9 mouse cellular contexts compared by ENCODE assay signal in genomic region chr10:8759228-8759627, GRCm38 (mm10).
DNase-seq lines count a peak whose midpoint lies in the region; ATAC-seq lines count a peak whose summit lies in the region.
"Had no signal": no experiment of that assay in that cellular context is flagged by ENCODE, and none has a peak within 500 bp of the region (broad histone marks: within the 10 kb centered on the region; RNA-seq: fewer than 3 reads in every experiment).

No protein-coding gene starts in this region.

- H3K36me3 ChIP-seq in heart, embryonic 12.5 days, result no peaks in the 10 kb centered on the region; the same call in 1 of the 2 replicates
- H3K36me3 ChIP-seq in midbrain, embryonic 10.5 days, result peaks cover 7% of the 10 kb centered on the region
- H3K36me3 ChIP-seq in midbrain, embryonic 14.5 days (ENCODE audit: control insufficient read depth, insufficient read depth, low read length), result no peaks in the 10 kb centered on the region
- 0 out of 2 replicates have a peak, but pooled peaks cover 3% of the 10 kb centered on the region for H3K36me3 ChIP-seq in hindbrain, embryonic 12.5 days
- H3K36me3 ChIP-seq in neural tube, embryonic 13.5 days, result no peaks in the 10 kb centered on the region
- H3K36me3 ChIP-seq in forebrain, embryonic 11.5 days (ENCODE audit: control insufficient read depth, insufficient read depth, low read length), result no peaks in the 10 kb centered on the region

- H3K4me3 ChIP-seq in heart, embryonic 12.5 days, result no peak overlapping the region
- no peak overlapping the region for H3K4me3 ChIP-seq in midbrain, embryonic 10.5 days
- no peak overlapping the region for H3K4me3 ChIP-seq in midbrain, embryonic 14.5 days (replicated peaks; ENCODE audit: low read depth, low read length)
- no peak overlapping the region for H3K4me3 ChIP-seq in hindbrain, embryonic 12.5 days
- peak overlapping the region; percentile 17; the same call in 1 of the 2 replicates for H3K4me3 ChIP-seq in neural tube, embryonic 13.5 days
- H3K4me3 ChIP-seq in forebrain, embryonic 11.5 days (ENCODE audit: low read depth, low read length), result no peak overlapping the region

- DNase-seq in heart, adult 18-20 months, result peak; percentile 57 to 61
- no peak for DNase-seq in midbrain, embryonic 10.5 days (ENCODE audit: low spot score)
- DNase-seq in midbrain, embryonic 14.5 days, result no peak
- no peak for DNase-seq in forebrain, embryonic 11.5 days (ENCODE audit: low spot score)
- DNase-seq: cerebellum, adult 2 months had no signal

- WGBS in heart, embryonic 12.5 days, result 68% methylated on average over 7 of the region's 7 CpGs
- WGBS in midbrain, embryonic 10.5 days, result 88% methylated on average over 7 of the region's 7 CpGs
- WGBS in midbrain, embryonic 14.5 days, result 92% methylated on average over 7 of the region's 7 CpGs
- WGBS in hindbrain, embryonic 12.5 days, result 84% methylated on average over 7 of the region's 7 CpGs
- 81% methylated on average over 7 of the region's 7 CpGs for WGBS in neural tube, embryonic 13.5 days
- 89% methylated on average over 7 of the region's 7 CpGs for WGBS in forebrain, embryonic 11.5 days

- H3K9me3 ChIP-seq in heart, embryonic 12.5 days (replicated peaks), result no peaks in the 10 kb centered on the region
- no peaks in the 10 kb centered on the region for H3K9me3 ChIP-seq in midbrain, embryonic 10.5 days (replicated peaks)
- no peaks in the 10 kb centered on the region for H3K9me3 ChIP-seq in midbrain, embryonic 14.5 days (ENCODE audit: control insufficient read depth, low read length)
- no peaks in the 10 kb centered on the region for H3K9me3 ChIP-seq in hindbrain, embryonic 12.5 days (replicated peaks)
- H3K9me3 ChIP-seq in neural tube, embryonic 13.5 days, result no peaks in the 10 kb centered on the region
- H3K9me3 ChIP-seq in forebrain, embryonic 11.5 days (ENCODE audit: control insufficient read depth, low read length), result no peaks in the 10 kb centered on the region

- peaks cover 32% of the 10 kb centered on the region for H3K4me1 ChIP-seq in heart, embryonic 12.5 days (replicated peaks)
- H3K4me1 ChIP-seq in midbrain, embryonic 10.5 days, result peaks cover 79% of the 10 kb centered on the region
- H3K4me1 ChIP-seq in midbrain, embryonic 14.5 days (ENCODE audit: control insufficient read depth, insufficient read depth, low read length), result peaks cover 52% of the 10 kb centered on the region
- peaks cover 55% of the 10 kb centered on the region for H3K4me1 ChIP-seq in hindbrain, embryonic 12.5 days
- H3K4me1 ChIP-seq in neural tube, embryonic 13.5 days (replicated peaks), result peaks cover 77% of the 10 kb centered on the region
- H3K4me1 ChIP-seq in forebrain, embryonic 11.5 days (replicated peaks; ENCODE audit: control insufficient read depth, insufficient read depth, low read length), result peaks cover 17% of the 10 kb centered on the region; the same call in 1 of the 2 replicates

- no peak overlapping the region for H3K4me2 ChIP-seq in heart, embryonic 12.5 days
- no peak overlapping the region for H3K4me2 ChIP-seq in midbrain, embryonic 14.5 days (ENCODE audit: low read length)
- 0 out of 2 replicates have a peak overlapping the region, but pooled peaks have one; percentile 2 for H3K4me2 ChIP-seq in hindbrain, embryonic 12.5 days (replicated peaks)
- peak overlapping the region; percentile 57 for H3K4me2 ChIP-seq in neural tube, embryonic 13.5 days
- H3K4me2 ChIP-seq in forebrain, embryonic 11.5 days (ENCODE audit: low read depth, low read length, severe bottlenecking), result no peak overlapping the region

- no peaks in the 10 kb centered on the region for H3K27me3 ChIP-seq in heart, embryonic 12.5 days (replicated peaks)
- H3K27me3 ChIP-seq in midbrain, embryonic 10.5 days (ENCODE audit: low read depth, poor library complexity, severe bottlenecking), result peaks cover 3% of the 10 kb centered on the region; the same call in 1 of the 2 replicates
- no peaks in the 10 kb centered on the region for H3K27me3 ChIP-seq in midbrain, embryonic 14.5 days (ENCODE audit: control insufficient read depth, insufficient read depth, low read length)
- no peaks in the 10 kb centered on the region for H3K27me3 ChIP-seq in hindbrain, embryonic 12.5 days
- H3K27me3 ChIP-seq in neural tube, embryonic 13.5 days, result no peaks in the 10 kb centered on the region
- H3K27me3 ChIP-seq in forebrain, embryonic 11.5 days (ENCODE audit: control insufficient read depth, insufficient read depth, low read length), result no peaks in the 10 kb centered on the region

- no peak for ATAC-seq in heart, embryonic 12.5 days (ENCODE audit: insufficient number of reproducible peaks, low FRiP score)
- ATAC-seq in midbrain, embryonic 14.5 days (ENCODE audit: low FRiP score, low TSS enrichment), result no peak
- no peak for ATAC-seq in hindbrain, embryonic 12.5 days (ENCODE audit: low FRiP score)
- no peak for ATAC-seq in neural tube, embryonic 13.5 days (ENCODE audit: low read depth)
- no peak for ATAC-seq in forebrain, embryonic 11.5 days (replicated peaks; ENCODE audit: low FRiP score)
- ATAC-seq in erythroid progenitor cell, adult 5-6 weeks (replicated peaks; ENCODE audit: low FRiP score, poor library complexity, severe bottlenecking), result no peak

- no peak overlapping the region for H3K27ac ChIP-seq in heart, embryonic 12.5 days (ENCODE audit: poor library complexity, severe bottlenecking)
- H3K27ac ChIP-seq in midbrain, embryonic 10.5 days (replicated peaks), result peak overlapping the region; percentile 53; the same call in 1 of the 2 replicates
- no peak overlapping the region for H3K27ac ChIP-seq in midbrain, embryonic 14.5 days (replicated peaks; ENCODE audit: low read depth, low read length)
- H3K27ac ChIP-seq in hindbrain, embryonic 12.5 days, result no peak overlapping the region
- peak overlapping the region; percentile 85; the same call in 1 of the 2 replicates for H3K27ac ChIP-seq in neural tube, embryonic 13.5 days (replicated peaks)
- no peak overlapping the region for H3K27ac ChIP-seq in forebrain, embryonic 11.5 days (ENCODE audit: low read depth, low read length)

- no peak overlapping the region for H3K9ac ChIP-seq in heart, embryonic 12.5 days
- H3K9ac ChIP-seq in midbrain, embryonic 14.5 days (replicated peaks; ENCODE audit: low read length), result no peak overlapping the region
- no peak overlapping the region for H3K9ac ChIP-seq in hindbrain, embryonic 12.5 days
- no peak overlapping the region for H3K9ac ChIP-seq in neural tube, embryonic 13.5 days
- H3K9ac ChIP-seq in forebrain, embryonic 11.5 days (ENCODE audit: low read length), result no peak overlapping the region

Comparison
In these comparisons a context has a peak if more than half of its experiments do, and no peak if none do; other contexts are left out.
1. H3K27ac ChIP-seq: peak in midbrain, embryonic 10.5 days (single experiment) and neural tube, embryonic 13.5 days (single experiment); none in heart, embryonic 12.5 days (single experiment), midbrain, embryonic 14.5 days (single experiment), hindbrain, embryonic 12.5 days (single experiment) and forebrain, embryonic 11.5 days (single experiment).
2. DNase-seq: peak in heart, adult 18-20 months (2 of 2); none in midbrain, embryonic 10.5 days (single experiment), midbrain, embryonic 14.5 days (single experiment) and forebrain, embryonic 11.5 days (single experiment).
3. H3K4me2 ChIP-seq: peak in hindbrain, embryonic 12.5 days (single experiment) and neural tube, embryonic 13.5 days (single experiment); none in heart, embryonic 12.5 days (single experiment), midbrain, embryonic 14.5 days (single experiment) and forebrain, embryonic 11.5 days (single experiment).